Mouse (Mus musculus) heart, postnatal 25 days (tissue): ENCODE measurements around the gene 9330182O14Rik. TPM values are rescaled to one million over a fixed set of nuclear protein-coding genes. Genes with fewer than 3 reads are reported as not detected.

Source experiments
- DNase-seq: peaks from one replicate; pipeline ENCODE4 v3.0.0; 2022; ENCODE audit warnings: low spot score
- intact Hi-C: fragments of 180-260 bp; cut with DNase I; formaldehyde crosslinking; loops from one replicate; pipeline ENCODE4 v1.15.1; 2025
- microRNA-seq: library from miRNA; unstranded; fragments of <30 nt; microRNA quantifications from one replicate; pipeline ENCODE4 v1.2.0, GENCODE M21; 2022
- total RNA-seq, 2 experiments: library from RNA; stranded (reverse); gene quantifications; 2 replicates each; pipeline ENCODE4 v1.2.3; 2021

The 9330182O14Rik gene
- total RNA-seq, 2 experiments from 2014 or later = not detected

DNA sequence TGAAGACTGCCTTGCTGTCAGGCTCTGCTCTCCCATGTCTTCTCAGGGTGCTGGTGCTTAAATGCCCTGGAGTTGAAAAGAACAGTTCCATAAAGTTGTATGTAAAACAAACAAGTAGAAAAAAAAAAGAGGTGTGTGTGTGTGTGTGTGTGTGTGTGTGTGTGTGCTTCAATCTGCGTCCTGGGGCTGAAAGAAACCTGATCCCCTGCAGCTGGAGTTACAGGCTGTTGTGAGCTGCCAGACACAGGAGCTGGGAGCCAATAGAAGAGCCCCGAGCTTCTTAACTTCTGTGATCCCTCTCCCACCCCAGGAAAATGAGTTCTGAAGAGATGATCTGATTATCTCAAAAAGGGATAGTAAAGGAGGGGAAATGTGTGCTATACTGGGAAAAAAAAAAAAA lies 45.3 kb downstream of the 9330182O14Rik start:
- intact Hi-C loops = no loop called here
- DNase-seq = no peak

DNA sequence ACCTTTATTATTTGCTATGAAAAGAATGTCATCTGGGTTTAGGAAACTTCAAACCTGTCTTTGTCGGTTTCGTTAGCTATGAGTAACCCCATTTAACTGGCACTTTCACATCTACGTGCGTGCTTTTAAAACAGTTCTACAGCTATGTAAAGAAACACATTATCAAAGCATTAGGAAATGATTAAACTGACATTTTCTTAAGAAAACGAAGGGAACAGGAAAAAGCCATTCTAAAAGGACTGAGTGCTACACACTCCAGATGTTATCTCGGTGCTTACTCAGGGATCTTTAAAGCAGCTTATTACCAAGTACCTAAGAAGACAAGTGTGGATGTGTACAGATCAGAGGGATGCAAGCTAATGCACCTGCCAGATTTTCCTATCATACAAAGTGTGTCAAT lies 52.9 kb downstream of the 9330182O14Rik start:
- intact Hi-C loops = no loop called here
- no peak for DNase-seq

Small RNA genes lying within 50 kb of the gene (microRNA-seq; reads per million reads assigned to microRNA genes)
- not detected for gene Gm25958
